Mouse (Mus musculus) testis, adult 2 months (tissue): ENCODE data around the gene Golga7b.

Experiments used
- CTCF ChIP-seq: fragments of 200-500 bp; IDR thresholded peaks from 2 replicates; pipeline ENCODE4 v1.5.1; 2012; ENCODE audit warnings: low read depth, mild to moderate bottlenecking, inconsistent platforms, low read length, moderate library complexity; ENCODE audit not compliant: control insufficient read depth, insufficient read depth, insufficient replicate concordance
- POLR2A ChIP-seq: fragments of 200-500 bp; IDR thresholded peaks from 2 replicates; pipeline ENCODE4 v1.6.1; 2012; ENCODE audit warnings: low read depth, mild to moderate bottlenecking, inconsistent platforms, low read length, moderate library complexity; ENCODE audit not compliant: control insufficient read depth

DNA sequence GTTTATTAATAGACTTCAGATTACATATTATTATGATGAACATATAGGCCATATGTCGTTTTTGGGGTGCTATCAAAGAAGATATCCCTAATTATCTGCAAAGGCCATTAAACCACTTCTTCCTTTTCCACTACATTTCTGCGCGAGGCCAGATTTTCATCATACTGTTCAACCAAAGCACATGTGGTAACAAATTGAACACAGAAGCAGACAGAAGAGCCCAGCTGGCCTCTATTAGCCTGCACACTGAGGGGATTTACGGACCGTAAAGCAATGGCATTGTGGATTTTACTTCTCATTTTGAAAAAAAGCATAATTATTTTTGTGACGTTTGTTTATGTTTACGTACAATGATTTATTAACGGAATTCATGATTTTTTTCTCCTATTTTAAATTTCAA is 42.2 kb upstream of the Golga7b start:
- TF ChIP-seq POLR2A (no peak), CTCF (no peak)
